Mouse (Mus musculus) heart, postnatal 10 days (tissue): ENCODE measurements at regions not wholly inside any gene's neighbourhood (a gene's known extent, or its start where the extent isn't known, plus 50 kb on each side); places are given as distances from the start of the nearest gene placed in this dataset.

ENCODE experiments used
- DNase-seq, 2 experiments: peaks; one replicate each; pipeline ENCODE4 v3.0.0; 2021
- intact Hi-C: fragments of 180-260 bp; cut with DNase I; formaldehyde crosslinking; loops from one replicate; pipeline ENCODE4 v1.15.1; 2025

- intact Hi-C loops = loop anchor here (5.0 to 10.0 kb wide), 2 partner anchors 391 to 518 kb away; no protein-coding TSS in a partner anchor
- no peak for DNase-seq
Observed at GRCm38 (mm10) chr4:50675576-50675975, 540.9 kb upstream of the Cylc2 start.

- intact Hi-C loops = no loop called here
- no peak for DNase-seq
Observed at GRCm38 (mm10) chr4:50686019-50686418, 530.5 kb upstream of the Cylc2 start.
